Mouse (Mus musculus) liver, adult 2 months (tissue): ENCODE measurements around the gene Abcg3. TPM values are rescaled to one million over a fixed set of nuclear protein-coding genes. Genes with fewer than 3 reads are reported as not detected.
A peak's percentile ranks its signal among the peaks of the same experiment; 100 is the strongest.

Experiments
- DNase-seq: peaks from one replicate; pipeline ENCODE4 v3.0.0-alpha.2; 2011; ENCODE audit warnings: low read depth, low spot score; ENCODE audit errors: extremely low read depth
- H3K27ac ChIP-seq: fragments of 200-500 bp; replicated peaks from 2 replicates; pipeline ENCODE4 v1.5.1; 2012; ENCODE audit warnings: low read depth, mild to moderate bottlenecking, control low read depth, inconsistent platforms, low read length; ENCODE audit not compliant: insufficient read depth
- H3K27me3 ChIP-seq: fragments of 200-500 bp; 2 replicates; pipeline ENCODE4 v1.6.1; 2012; ENCODE audit warnings: mild to moderate bottlenecking, moderate library complexity, low read length, inconsistent platforms; ENCODE audit not compliant: control insufficient read depth, insufficient read depth
- H3K36me3 ChIP-seq: fragments of 200-500 bp; 2 replicates; pipeline ENCODE4 v1.6.1; 2012; ENCODE audit warnings: low read length, inconsistent platforms; ENCODE audit not compliant: control insufficient read depth, insufficient read depth
- H3K4me1 ChIP-seq: fragments of 200-500 bp; 2 replicates; pipeline ENCODE4 v1.6.1; 2011; ENCODE audit warnings: low read length; ENCODE audit not compliant: control insufficient read depth, insufficient read depth
- H3K4me3 ChIP-seq: fragments of 200-500 bp; 2 replicates; pipeline ENCODE4 v1.5.1; 2011; ENCODE audit warnings: low read depth, mild to moderate bottlenecking, control low read depth, low read length, moderate library complexity; ENCODE audit not compliant: insufficient read depth
- H3K79me2 ChIP-seq: fragments of 200-500 bp; 2 replicates; pipeline ENCODE4 v1.6.1; 2012; ENCODE audit warnings: inconsistent platforms, mild to moderate bottlenecking, low read length, moderate library complexity; ENCODE audit not compliant: control insufficient read depth, insufficient read depth
- H3K9ac ChIP-seq: fragments of 200-500 bp; 2 replicates; pipeline ENCODE4 v1.6.1; 2012; ENCODE audit warnings: low read depth, mild to moderate bottlenecking, control low read depth, inconsistent platforms, low read length
- CTCF ChIP-seq: fragments of 200-500 bp; IDR thresholded peaks from 2 replicates; pipeline ENCODE4 v1.5.1; 2011; ENCODE audit warnings: low read depth, low read length, control low read depth
- POLR2A ChIP-seq: fragments of 200-500 bp; IDR thresholded peaks from 2 replicates; pipeline ENCODE4 v1.6.1; 2011; ENCODE audit warnings: low read length, control low read depth; ENCODE audit not compliant: insufficient read depth; ENCODE audit errors: extremely low read depth
- WGBS: fragments of 180-500 bp; shearing (Covaris S2); methylation state at CpG from one replicate; pipeline ENCODE4 v1.1.7; 2018; 5-methylcytosine and 5-hydroxymethylcytosine counted together
- polyA plus RNA-seq: library from polyadenylated mRNA; depleted of rRNA; stranded (reverse); fragments of >200 nt; gene quantifications from 2 replicates; pipeline ENCODE4 v1.2.3, GENCODE M21; 2012; rRNA removed
- total RNA-seq: library from RNA; depleted of rRNA; stranded (reverse); fragments of >200 nt; gene quantifications from 2 replicates; pipeline ENCODE4 v1.2.3, GENCODE M21; 2014; rRNA removed

The Abcg3 gene
- total RNA-seq = 5.0 and 5.7 TPM in 2 replicates
- polyA plus RNA-seq = 0.29 and 0.48 TPM in 2 replicates

DNA sequence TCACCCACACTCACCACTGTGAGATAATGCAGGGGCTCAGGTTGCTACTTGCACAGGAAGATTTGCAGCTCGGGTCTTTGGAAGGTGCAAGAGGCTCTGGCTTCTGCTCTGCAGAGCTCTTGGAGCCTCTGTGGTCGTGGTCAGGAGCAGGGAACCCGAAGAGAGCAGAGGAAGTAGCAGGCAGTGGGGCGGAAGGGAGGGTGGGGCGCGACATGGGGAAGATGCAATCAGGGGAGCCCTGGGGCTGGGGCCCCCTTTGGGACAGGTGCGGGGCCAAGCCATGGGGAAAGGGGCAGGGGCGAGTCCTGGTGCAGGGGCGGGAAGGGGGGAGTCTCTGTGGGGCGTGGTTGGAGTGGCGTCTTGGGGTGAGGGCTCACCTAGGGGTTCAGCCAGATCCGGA, at the start of gene Abcg3:
Gene Abcg3, minus strand, starts transcription at position 184 of the 400 bp plus-strand sequence.
- TF ChIP-seq POLR2A (no peak), CTCF (no peak)
- no peaks in the 10 kb centered on the region for H3K4me1 ChIP-seq
- H3K9ac ChIP-seq = peak within 1 kb of the TSS; percentile 57
- 40% methylated on average over 12 of the region's 12 CpGs for WGBS
- DNase-seq = no peak
- peak within 1 kb of the TSS; percentile 55 for H3K4me3 ChIP-seq
- no peaks in the 10 kb centered on the region for H3K36me3 ChIP-seq
- no peaks in the 10 kb centered on the region for H3K79me2 ChIP-seq
- H3K27ac ChIP-seq = peak within 1 kb of the TSS; percentile 32; the same call in 1 of the 2 replicates
- 0 out of 2 replicates have a peak, but pooled peaks cover 3% of the 10 kb centered on the region for H3K27me3 ChIP-seq

- TF ChIP-seq CTCF (no peak), POLR2A (no peak)
- Histone ChIP-seq H3K27ac (no peak overlapping the region), H3K9ac (no peak overlapping the region), H3K27me3 (no peaks in the 10 kb centered on the region), H3K79me2 (no peaks in the 10 kb centered on the region), H3K4me3 (no peak overlapping the region), H3K4me1 (no peaks in the 10 kb centered on the region), H3K36me3 (no peaks in the 10 kb centered on the region)
- WGBS = 60% methylated on average over 1 of the region's 1 CpGs
- DNase-seq = peak; percentile 16
Measured at GRCm38 (mm10) chr5:105012551-105012950, 30.0 kb upstream of the Abcg3 start.

- Histone ChIP-seq H3K9ac (no peak overlapping the region), H3K36me3 (no peaks in the 10 kb centered on the region), H3K4me3 (no peak overlapping the region), H3K79me2 (no peaks in the 10 kb centered on the region), H3K27ac (no peak overlapping the region), H3K27me3 (no peaks in the 10 kb centered on the region), H3K4me1 (no peaks in the 10 kb centered on the region)
- DNase-seq = peak; percentile 29
- TF ChIP-seq POLR2A = no peak
- no peak for TF ChIP-seq CTCF
- WGBS = 87% methylated on average over 4 of the region's 4 CpGs
Measured at GRCm38 (mm10) chr5:105011570-105011969, 29.1 kb upstream of the Abcg3 start.

DNA sequence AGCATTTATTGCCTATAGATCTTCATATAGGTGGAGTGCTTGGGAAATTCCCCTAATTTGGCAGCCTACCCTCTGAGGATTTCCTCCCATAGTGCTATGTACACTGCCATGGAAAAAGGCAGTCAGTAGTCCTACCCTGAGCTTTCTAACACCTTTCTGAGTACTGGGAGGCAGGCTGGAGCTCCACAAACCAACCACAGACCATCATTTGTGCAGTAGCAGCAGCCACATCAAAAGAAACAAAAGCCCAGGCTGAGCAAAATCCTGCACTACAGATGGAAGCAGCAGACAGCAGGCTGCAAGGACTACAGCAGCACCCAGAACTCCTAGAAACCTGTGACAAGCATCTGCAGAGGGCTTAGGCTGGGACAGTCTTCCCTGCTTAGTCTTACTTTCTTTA, 27.9 kb upstream of the Abcg3 start:
- H3K9ac ChIP-seq = no peak overlapping the region
- H3K36me3 ChIP-seq = no peaks in the 10 kb centered on the region
- H3K27ac ChIP-seq = no peak overlapping the region
- peaks cover under 1% of the 10 kb centered on the region; the same call in 1 of the 2 replicates for H3K4me1 ChIP-seq
- H3K79me2 ChIP-seq = no peaks in the 10 kb centered on the region
- no peaks in the 10 kb centered on the region for H3K27me3 ChIP-seq
- TF ChIP-seq POLR2A (no peak), CTCF (no peak)
- no peak overlapping the region for H3K4me3 ChIP-seq
- DNase-seq = no peak

- Histone ChIP-seq H3K27me3 (no peaks in the 10 kb centered on the region), H3K4me3 (no peak overlapping the region), H3K4me1 (no peaks in the 10 kb centered on the region), H3K9ac (no peak overlapping the region), H3K36me3 (no peaks in the 10 kb centered on the region), H3K27ac (no peak overlapping the region), H3K79me2 (no peaks in the 10 kb centered on the region)
- WGBS = 48% methylated on average over 2 of the region's 2 CpGs
- DNase-seq = no peak
- TF ChIP-seq POLR2A (no peak), CTCF (no peak)
Measured at GRCm38 (mm10) chr5:104989411-104989810, 6.9 kb upstream of the Abcg3 start.

GRCm38 (mm10) chr5:104988000-104988399, 5.5 kb upstream of the Abcg3 start:
- TF ChIP-seq CTCF (no peak), POLR2A (no peak)
- no peaks in the 10 kb centered on the region for H3K79me2 ChIP-seq

More at GRCm38 (mm10) chr5:104988000-104988399, 5.5 kb upstream of the Abcg3 start:
- Histone ChIP-seq H3K9ac (no peak overlapping the region), H3K27ac (peak overlapping the region; percentile 34; the same call in 1 of the 2 replicates), H3K4me3 (no peak overlapping the region), H3K27me3 (no peaks in the 10 kb centered on the region), H3K4me1 (no peaks in the 10 kb centered on the region), H3K36me3 (no peaks in the 10 kb centered on the region)
- WGBS = 65% methylated on average over 2 of the region's 2 CpGs
- no peak for DNase-seq
